Mouse (Mus musculus) lung, embryonic 16.5 days (tissue): ENCODE measurements around the gene Cd63. TPM values are rescaled to one million over a fixed set of nuclear protein-coding genes. Genes with fewer than 3 reads are reported as not detected.

Source experiments
- ATAC-seq: fragments of 200-750 bp; cut with Nextera tagmentation; 2 replicates; pipeline ENCODE4 v1.8.0; 2017; ENCODE audit warnings: low read depth, mild to moderate bottlenecking, moderate library complexity
- H3K27ac ChIP-seq: fragments of 300-500 bp; sonication (generic); 2 replicates; pipeline ENCODE4 v1.5.1; 2014; ENCODE audit warnings: mild to moderate bottlenecking, control low read depth, low read length
- H3K27me3 ChIP-seq: fragments of 300-500 bp; sonication (generic); 2 replicates; pipeline ENCODE4 v1.6.1; 2014; ENCODE audit warnings: low read depth, low read length, mixed read lengths; ENCODE audit not compliant: control insufficient read depth, insufficient read depth
- H3K36me3 ChIP-seq: fragments of 300-500 bp; sonication (generic); 2 replicates; pipeline ENCODE4 v1.6.1; 2014; ENCODE audit warnings: low read length; ENCODE audit not compliant: control insufficient read depth, insufficient read depth
- H3K4me1 ChIP-seq: fragments of 300-500 bp; sonication (generic); replicated peaks from 2 replicates; pipeline ENCODE4 v1.6.1; 2014; ENCODE audit warnings: low read length, mixed read lengths; ENCODE audit not compliant: control insufficient read depth, insufficient read depth
- H3K4me2 ChIP-seq: fragments of 300-500 bp; sonication (generic); 2 replicates; pipeline ENCODE4 v1.6.1; 2014; ENCODE audit warnings: low read depth, low read length, control low read depth
- H3K4me3 ChIP-seq: fragments of 300-500 bp; sonication (generic); 2 replicates; pipeline ENCODE4 v1.5.1; 2014; ENCODE audit warnings: mild to moderate bottlenecking, low read length, control low read depth
- H3K9ac ChIP-seq: fragments of 300-500 bp; sonication (generic); 2 replicates; pipeline ENCODE4 v1.6.1; 2014; ENCODE audit warnings: low read length, control low read depth
- H3K9me3 ChIP-seq: fragments of 300-500 bp; sonication (generic); 2 replicates; pipeline ENCODE4 v1.6.1; 2016; ENCODE audit warnings: low read length; ENCODE audit not compliant: control insufficient read depth
- WGBS: fragments of 180-500 bp; shearing (Covaris S2); extraction: QIAGEN DNeasy Blood & Tissue Kit; methylation state at CpG from one replicate; pipeline ENCODE4 v1.1.7; 2014; 5-methylcytosine and 5-hydroxymethylcytosine counted together
- polyA plus RNA-seq: library from polyadenylated mRNA; unstranded; fragments of >200 nt; fragmentation: Nextera tagmentation; extraction: Ambion mirVana; gene quantifications from 2 replicates; pipeline ENCODE4 v1.2.1, GENCODE M21; 2015

Gene Cd63
- polyA plus RNA-seq, 1 experiment from 2014 or later, result 568 TPM

DNA sequence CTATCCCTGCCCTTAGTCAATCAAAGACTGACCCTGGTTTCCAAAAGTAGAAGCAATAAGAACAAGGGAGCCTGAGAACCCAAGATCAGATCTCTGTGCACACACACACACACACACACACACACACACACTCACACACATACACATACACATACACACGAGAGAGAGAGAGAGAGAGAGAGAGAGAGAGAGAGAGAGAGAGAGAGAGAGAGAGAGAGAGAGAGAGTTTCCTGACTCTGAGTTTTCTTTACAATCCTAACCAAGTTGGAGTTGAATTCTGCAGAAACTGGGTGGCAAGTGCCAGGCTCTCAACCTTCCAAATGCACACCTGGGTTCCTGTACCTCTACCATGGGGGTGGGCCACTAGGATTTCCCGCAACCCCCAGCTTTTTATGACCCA is 10.9 kb upstream of the Cd63 start:
- Histone ChIP-seq H3K9me3 (no peaks in the 10 kb centered on the region), H3K9ac (no peak overlapping the region; the same call in 1 of the 2 replicates), H3K27ac (no peak overlapping the region), H3K36me3 (no peaks in the 10 kb centered on the region), H3K4me2 (peak overlapping the region; percentile 96), H3K27me3 (peaks cover 7% of the 10 kb centered on the region; the same call in 1 of the 2 replicates), H3K4me1 (peaks cover 19% of the 10 kb centered on the region), H3K4me3 (peak overlapping the region; percentile 79; the same call in 1 of the 2 replicates)
- WGBS, result 29% methylated on average over 2 of the region's 2 CpGs
- ATAC-seq, result no peak

- no peaks in the 10 kb centered on the region for H3K36me3 ChIP-seq
- no peak; the same call in 1 of the 2 replicates for ATAC-seq
- peaks cover 7% of the 10 kb centered on the region; the same call in 1 of the 2 replicates for H3K27me3 ChIP-seq
- H3K4me3 ChIP-seq, result peak overlapping the region; percentile 79
- under 1% methylated on average over 40 of the region's 40 CpGs for WGBS
- no peaks in the 10 kb centered on the region for H3K9me3 ChIP-seq
- peak overlapping the region; percentile 78 for H3K9ac ChIP-seq
- H3K27ac ChIP-seq, result peak overlapping the region; percentile 84
- peak overlapping the region; percentile 96 for H3K4me2 ChIP-seq
- H3K4me1 ChIP-seq, result peaks cover 22% of the 10 kb centered on the region
Measured at GRCm38 (mm10) chr10:128890383-128891295, 10.2 kb upstream of the Cd63 start.

GRCm38 (mm10) chr10:128891296-128892094 is 9.3 kb upstream of the Cd63 start, which contains the start of gene Gdf11:
Gene Gdf11, minus strand, starts transcription at chr10:128891718.
- WGBS, result under 1% methylated on average over 53 of the region's 89 CpGs
- Histone ChIP-seq H3K4me3 (peak within 1 kb of the TSS; percentile 79), H3K9me3 (no peaks in the 10 kb centered on the region), H3K4me2 (peak within 1 kb of the TSS; percentile 96), H3K36me3 (no peaks in the 10 kb centered on the region), H3K4me1 (peaks cover 29% of the 10 kb centered on the region), H3K27me3 (peaks cover 11% of the 10 kb centered on the region; the same call in 1 of the 2 replicates), H3K27ac (peak within 1 kb of the TSS; percentile 84), H3K9ac (peak within 1 kb of the TSS; percentile 78)
- ATAC-seq, result peak; percentile 79

DNA sequence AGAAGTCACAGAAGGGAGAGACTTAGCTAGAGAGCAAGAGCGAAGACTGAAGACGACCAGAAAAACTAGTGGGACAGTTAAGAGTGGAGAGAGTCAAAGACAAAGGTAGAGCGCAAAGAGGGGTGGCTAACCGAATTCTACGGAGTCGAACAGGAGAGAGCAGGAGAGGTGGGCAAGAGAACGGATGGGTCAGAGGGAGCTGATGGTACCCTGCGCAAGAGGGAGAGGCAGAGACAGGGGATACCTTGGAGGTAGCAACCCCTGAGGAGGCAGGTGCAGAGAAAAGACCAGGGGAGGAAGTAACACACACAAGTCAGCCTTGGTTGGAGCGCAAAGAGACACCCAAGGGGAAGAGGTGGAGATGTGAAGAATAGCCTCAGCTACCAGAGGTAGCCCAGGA is 8.5 kb upstream of the Cd63 start:
- no peaks in the 10 kb centered on the region for H3K9me3 ChIP-seq
- no peak overlapping the region for H3K27ac ChIP-seq
- 4% methylated on average over 9 of the region's 9 CpGs for WGBS
- peak overlapping the region; percentile 79 for H3K4me3 ChIP-seq
- ATAC-seq, result no peak
- peaks cover 35% of the 10 kb centered on the region for H3K4me1 ChIP-seq
- H3K9ac ChIP-seq, result peak overlapping the region; percentile 78
- H3K4me2 ChIP-seq, result peak overlapping the region; percentile 96
- H3K36me3 ChIP-seq, result no peaks in the 10 kb centered on the region
- H3K27me3 ChIP-seq, result peaks cover 14% of the 10 kb centered on the region; the same call in 1 of the 2 replicates

GRCm38 (mm10) chr10:128895437-128895836 is 5.4 kb upstream of the Cd63 start:
- Histone ChIP-seq H3K36me3 (no peaks in the 10 kb centered on the region), H3K4me3 (peak overlapping the region; percentile 16), H3K4me1 (peaks cover 19% of the 10 kb centered on the region), H3K9me3 (no peaks in the 10 kb centered on the region), H3K9ac (0 out of 2 replicates have a peak overlapping the region, but pooled peaks have one; percentile 21), H3K27ac (no peak overlapping the region), H3K27me3 (peaks cover 14% of the 10 kb centered on the region; the same call in 1 of the 2 replicates), H3K4me2 (peak overlapping the region; percentile 44)
- peak; percentile 27; the same call in 1 of the 2 replicates for ATAC-seq
- under 1% methylated on average over 9 of the region's 9 CpGs for WGBS

DNA sequence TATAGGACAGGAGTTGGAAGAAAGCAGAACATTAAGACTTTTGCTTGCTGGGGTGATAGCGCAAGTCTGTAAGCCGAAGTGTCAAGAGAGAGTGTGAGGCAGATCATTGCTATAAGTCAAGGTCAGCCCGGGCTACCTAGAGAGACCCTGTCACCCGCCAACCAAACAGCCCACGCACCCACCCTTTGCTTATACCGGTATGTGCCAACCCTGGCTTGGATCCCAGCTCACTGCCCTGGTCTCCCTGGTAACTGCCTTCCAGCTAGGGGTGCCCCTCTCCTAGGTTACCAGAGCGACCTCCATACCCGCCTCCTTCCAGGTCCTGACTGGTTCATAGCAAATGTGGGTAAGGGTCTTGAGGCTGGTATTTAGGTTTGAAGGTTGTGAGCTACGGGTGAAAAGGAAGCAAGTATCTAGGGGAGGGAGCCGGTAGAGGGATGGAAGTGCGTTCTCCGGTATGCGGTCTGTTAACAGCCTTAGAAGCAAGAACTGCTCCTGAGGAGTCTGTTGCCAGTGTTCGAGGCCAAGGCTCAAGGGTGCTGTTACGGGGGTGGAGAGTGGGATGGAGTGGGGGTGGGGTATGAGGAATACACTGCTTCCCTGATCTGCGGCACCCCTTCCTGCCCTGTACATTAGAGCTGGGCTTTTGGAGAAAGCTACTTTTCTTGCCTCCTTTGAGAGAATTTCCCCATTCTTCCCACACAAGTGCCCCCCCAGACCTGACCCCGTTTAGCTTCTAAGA is 4.7 kb upstream of the Cd63 start:
- Histone ChIP-seq H3K27me3 (peaks cover 14% of the 10 kb centered on the region; the same call in 1 of the 2 replicates), H3K4me1 (peaks cover 16% of the 10 kb centered on the region), H3K9me3 (no peaks in the 10 kb centered on the region), H3K4me3 (peak overlapping the region; percentile 16), H3K4me2 (peak overlapping the region; percentile 44), H3K27ac (no peak overlapping the region), H3K36me3 (no peaks in the 10 kb centered on the region), H3K9ac (0 out of 2 replicates have a peak overlapping the region, but pooled peaks have one; percentile 21)
- peak; percentile 33 for ATAC-seq
- WGBS, result 5% methylated on average over 17 of the region's 17 CpGs

DNA sequence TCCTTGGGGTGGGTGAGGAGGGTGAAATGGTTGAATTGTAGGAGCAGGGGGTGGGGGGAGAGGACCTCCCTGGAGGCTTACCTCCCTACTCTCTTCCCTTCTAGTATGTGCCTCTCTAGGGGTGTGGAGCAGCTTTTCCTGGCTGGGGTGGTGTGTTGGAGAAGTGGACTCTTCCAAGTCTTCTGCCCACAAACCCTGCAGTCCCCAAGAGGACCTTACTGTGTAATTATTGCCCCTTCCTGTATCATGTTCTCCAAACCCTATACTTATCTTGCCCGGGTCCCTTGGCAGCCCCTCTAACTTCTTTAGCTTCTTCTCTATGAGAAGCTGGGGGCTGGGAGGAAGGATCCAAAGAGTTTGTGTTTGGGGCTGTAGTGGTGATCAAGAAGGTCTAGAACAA is 4.0 kb upstream of the Cd63 start:
- Histone ChIP-seq H3K27me3 (peaks cover 14% of the 10 kb centered on the region; the same call in 1 of the 2 replicates), H3K4me2 (no peak overlapping the region), H3K9me3 (no peaks in the 10 kb centered on the region), H3K9ac (no peak overlapping the region), H3K36me3 (no peaks in the 10 kb centered on the region), H3K4me3 (no peak overlapping the region), H3K27ac (no peak overlapping the region), H3K4me1 (peaks cover 16% of the 10 kb centered on the region)
- 24% methylated on average over 1 of the region's 1 CpGs for WGBS
- ATAC-seq, result no peak

GRCm38 (mm10) chr10:128897501-128897900 is 3.3 kb upstream of the Cd63 start:
- Histone ChIP-seq H3K9ac (no peak overlapping the region), H3K9me3 (no peaks in the 10 kb centered on the region), H3K27ac (peak overlapping the region; percentile 31), H3K27me3 (peaks cover 14% of the 10 kb centered on the region; the same call in 1 of the 2 replicates), H3K36me3 (no peaks in the 10 kb centered on the region), H3K4me1 (peaks cover 16% of the 10 kb centered on the region), H3K4me2 (no peak overlapping the region), H3K4me3 (no peak overlapping the region)
- 0% methylated on average over 1 of the region's 1 CpGs for WGBS
- no peak; the same call in 1 of the 2 replicates for ATAC-seq
